Mouse (Mus musculus): ENCODE data around the gene Toporsl. TPM values are rescaled to one million over a fixed set of nuclear protein-coding genes. Genes with fewer than 3 reads are reported as not detected.

The Toporsl gene
- total RNA-seq (2014; rRNA removed), result not detected in 2 replicates
- polyA plus RNA-seq (2015; fragmentation: Nextera tagmentation; extraction: Ambion mirVana), result not detected in 2 replicates

DNA sequence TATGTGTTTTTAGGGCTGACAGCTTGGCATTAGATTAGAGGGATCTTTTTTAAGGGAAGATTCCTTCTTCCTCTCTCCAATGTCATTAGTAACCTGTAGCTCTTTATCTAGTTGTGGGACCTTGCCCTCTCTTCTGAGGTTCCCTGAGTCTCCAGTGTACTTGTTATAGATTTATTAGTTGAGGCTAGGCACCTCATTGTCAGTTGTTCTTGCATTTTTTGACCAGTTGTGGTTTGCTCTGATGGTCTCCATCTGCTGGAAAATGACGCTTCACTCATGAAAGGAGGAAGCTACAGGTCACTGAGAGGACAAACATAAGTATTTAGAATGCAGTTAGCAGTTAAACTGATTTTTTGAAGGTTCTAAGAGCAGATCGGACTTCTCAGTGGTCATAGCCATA, at the start of gene Toporsl:
Gene Toporsl (plus strand): TSS at position 348 of the 400 bp plus-strand sequence.
- Histone ChIP-seq H3K4me2 (ENCODE audit: low read depth, low read length) (no peak within 1 kb of the TSS), H3K27ac (no peak within 1 kb of the TSS), H3K4me3 (ENCODE audit: low read length) (no peak within 1 kb of the TSS), H3K4me1 (ENCODE audit: insufficient read depth, low read length) (no peaks in the 10 kb centered on the region; the same call in 1 of the 2 replicates), H3K9ac (replicated peaks; ENCODE audit: low read length) (no peak within 1 kb of the TSS), H3K27me3 (ENCODE audit: insufficient read depth, low read length) (no peaks in the 10 kb centered on the region), H3K9me3 (ENCODE audit: low read length) (no peaks in the 10 kb centered on the region), H3K36me3 (ENCODE audit: insufficient read depth, low read length) (no peaks in the 10 kb centered on the region)
- WGBS, result 84% methylated on average over 2 of the region's 2 CpGs
- ATAC-seq (no peak), DNase-seq (ENCODE audit: low spot score) (no peak)
- TF ChIP-seq CTCF (IDR thresholded peaks at IDR 0.05; ENCODE audit: low read depth), result no peak

DNA sequence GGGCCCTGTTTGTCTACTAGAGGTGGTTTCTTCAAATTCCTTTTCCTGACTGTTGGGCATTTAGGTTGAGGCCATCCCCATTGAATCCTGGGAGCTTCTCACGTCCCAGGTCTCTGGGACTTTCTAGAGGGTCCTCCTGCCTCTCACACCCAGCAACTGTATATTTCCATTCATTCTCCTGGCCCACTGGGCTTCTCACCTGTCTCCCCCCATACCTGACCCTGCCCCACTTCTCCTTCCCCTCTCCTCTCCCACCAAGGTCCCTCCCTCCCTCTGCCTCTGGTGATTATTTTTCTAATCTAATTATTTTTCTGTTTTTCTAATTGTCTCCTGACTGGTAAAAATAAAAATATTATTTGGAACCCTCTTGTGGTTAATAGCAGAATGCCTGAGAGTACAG, 38.4 kb upstream of the Toporsl start:
- no peak overlapping the region for H3K4me3 ChIP-seq (ENCODE audit: low read length)
- WGBS, result 74% methylated on average over 1 of the region's 1 CpGs
- H3K4me1 ChIP-seq (ENCODE audit: insufficient read depth, low read length), result no peaks in the 10 kb centered on the region
- H3K36me3 ChIP-seq (ENCODE audit: insufficient read depth, low read length), result no peaks in the 10 kb centered on the region
- no peaks in the 10 kb centered on the region for H3K9me3 ChIP-seq (ENCODE audit: low read length)
- H3K4me2 ChIP-seq (ENCODE audit: low read depth, low read length), result no peak overlapping the region
- DNase-seq (ENCODE audit: low spot score) (no peak), ATAC-seq (no peak)
- no peak overlapping the region for H3K9ac ChIP-seq (replicated peaks; ENCODE audit: low read length)
- H3K27me3 ChIP-seq (ENCODE audit: insufficient read depth, low read length), result no peaks in the 10 kb centered on the region
- TF ChIP-seq CTCF (IDR thresholded peaks at IDR 0.05; ENCODE audit: low read depth), result no peak
- H3K27ac ChIP-seq, result no peak overlapping the region

DNA sequence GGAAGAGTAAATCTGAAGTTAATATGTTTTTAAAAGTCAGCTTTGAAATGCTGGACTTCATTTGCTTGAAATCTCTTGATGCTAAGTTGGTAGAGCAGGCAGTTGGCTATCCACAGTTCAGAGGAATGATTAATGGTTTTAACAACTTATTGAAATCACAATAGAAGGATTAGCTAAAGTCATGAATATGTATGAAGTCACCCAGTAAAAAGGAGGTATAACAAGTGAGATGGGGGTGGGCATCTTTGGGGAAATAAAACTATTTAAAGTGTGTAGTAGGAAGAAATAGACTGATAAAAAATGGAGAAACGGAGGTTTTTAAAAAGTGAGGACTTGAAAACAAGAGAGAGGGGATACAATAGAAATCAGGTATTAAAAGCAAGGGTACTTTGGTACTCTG, 38.0 kb upstream of the Toporsl start:
- no peak overlapping the region for H3K9ac ChIP-seq (replicated peaks; ENCODE audit: low read length)
- no peaks in the 10 kb centered on the region for H3K27me3 ChIP-seq (ENCODE audit: insufficient read depth, low read length)
- TF ChIP-seq CTCF (IDR thresholded peaks at IDR 0.05; ENCODE audit: low read depth), result no peak
- ATAC-seq (no peak), DNase-seq (ENCODE audit: low spot score) (no peak)
- H3K36me3 ChIP-seq (ENCODE audit: insufficient read depth, low read length), result no peaks in the 10 kb centered on the region
- no peak overlapping the region for H3K4me3 ChIP-seq (ENCODE audit: low read length)
- no peak overlapping the region for H3K27ac ChIP-seq
- H3K4me1 ChIP-seq (ENCODE audit: insufficient read depth, low read length), result no peaks in the 10 kb centered on the region
- no peak overlapping the region for H3K4me2 ChIP-seq (ENCODE audit: low read depth, low read length)
- no peaks in the 10 kb centered on the region for H3K9me3 ChIP-seq (ENCODE audit: low read length)
- 36% methylated on average over 1 of the region's 1 CpGs for WGBS

DNA sequence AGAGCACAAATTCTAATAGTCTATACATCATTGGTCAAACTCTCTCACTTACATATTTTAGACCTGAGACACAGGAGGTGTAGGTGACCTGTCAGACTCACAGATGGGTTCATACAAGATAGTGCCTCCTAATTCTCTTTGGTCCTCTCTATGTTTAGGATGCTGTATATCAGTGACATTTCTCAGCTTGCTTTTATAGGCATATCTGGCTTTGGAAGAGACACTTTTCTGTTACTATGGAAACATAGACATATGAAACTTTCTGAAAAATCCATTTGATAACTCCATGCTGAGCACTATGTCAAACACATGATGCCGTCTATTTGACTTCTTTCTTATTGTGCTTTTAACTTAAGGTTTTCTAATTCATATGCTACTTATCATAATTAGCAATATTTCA, 32.2 kb upstream of the Toporsl start:
- H3K27ac ChIP-seq, result no peak overlapping the region
- ATAC-seq (no peak), DNase-seq (ENCODE audit: low spot score) (no peak)
- H3K9ac ChIP-seq (replicated peaks; ENCODE audit: low read length), result no peak overlapping the region
- H3K4me1 ChIP-seq (ENCODE audit: insufficient read depth, low read length), result no peaks in the 10 kb centered on the region
- 83% methylated on average over 1 of the region's 1 CpGs for WGBS
- TF ChIP-seq CTCF (IDR thresholded peaks at IDR 0.05; ENCODE audit: low read depth), result no peak
- no peak overlapping the region for H3K4me3 ChIP-seq (ENCODE audit: low read length)
- H3K4me2 ChIP-seq (ENCODE audit: low read depth, low read length), result no peak overlapping the region
- H3K36me3 ChIP-seq (ENCODE audit: insufficient read depth, low read length), result no peaks in the 10 kb centered on the region
- no peaks in the 10 kb centered on the region for H3K27me3 ChIP-seq (ENCODE audit: insufficient read depth, low read length)
- H3K9me3 ChIP-seq (ENCODE audit: low read length), result no peaks in the 10 kb centered on the region

DNA sequence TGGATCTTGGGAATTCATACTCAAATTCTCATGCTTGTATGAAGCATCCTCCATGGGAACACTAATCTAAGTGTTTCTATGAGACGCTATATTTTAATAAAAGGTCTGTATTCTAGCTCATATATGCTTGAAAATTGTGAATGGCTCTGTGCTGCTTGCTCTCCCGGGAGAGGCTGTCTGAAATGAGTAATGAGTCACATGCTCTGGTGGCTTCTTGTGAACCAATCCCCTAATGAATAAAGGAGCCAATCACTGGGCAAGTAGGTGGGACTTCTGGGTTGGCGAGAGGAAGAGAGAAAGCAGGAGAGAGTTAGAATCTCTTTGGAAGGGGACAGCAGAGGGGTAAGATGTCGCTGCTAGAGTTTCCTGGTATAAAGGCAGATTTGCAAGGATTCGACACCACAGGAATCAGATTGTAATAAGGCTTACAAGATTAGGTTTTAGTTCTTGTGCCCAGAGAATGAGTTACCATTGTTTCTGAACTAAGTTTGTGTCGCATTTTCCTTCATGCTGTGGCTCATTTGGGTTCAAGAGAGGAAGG, 9.8 kb upstream of the Toporsl start:
- H3K27ac ChIP-seq, result no peak overlapping the region
- no peaks in the 10 kb centered on the region for H3K4me1 ChIP-seq (ENCODE audit: insufficient read depth, low read length)
- TF ChIP-seq CTCF (IDR thresholded peaks at IDR 0.05; ENCODE audit: low read depth), result no peak
- no peak for DNase-seq (ENCODE audit: low spot score)
- no peaks in the 10 kb centered on the region for H3K27me3 ChIP-seq (ENCODE audit: insufficient read depth, low read length)
- no peaks in the 10 kb centered on the region for H3K9me3 ChIP-seq (ENCODE audit: low read length)
- no peak for ATAC-seq
- H3K36me3 ChIP-seq (ENCODE audit: insufficient read depth, low read length), result no peaks in the 10 kb centered on the region
- no peak overlapping the region for H3K9ac ChIP-seq (replicated peaks; ENCODE audit: low read length)
- H3K4me2 ChIP-seq (ENCODE audit: low read depth, low read length), result no peak overlapping the region
- no peak overlapping the region for H3K4me3 ChIP-seq (ENCODE audit: low read length)
- 76% methylated on average over 6 of the region's 6 CpGs for WGBS

DNA sequence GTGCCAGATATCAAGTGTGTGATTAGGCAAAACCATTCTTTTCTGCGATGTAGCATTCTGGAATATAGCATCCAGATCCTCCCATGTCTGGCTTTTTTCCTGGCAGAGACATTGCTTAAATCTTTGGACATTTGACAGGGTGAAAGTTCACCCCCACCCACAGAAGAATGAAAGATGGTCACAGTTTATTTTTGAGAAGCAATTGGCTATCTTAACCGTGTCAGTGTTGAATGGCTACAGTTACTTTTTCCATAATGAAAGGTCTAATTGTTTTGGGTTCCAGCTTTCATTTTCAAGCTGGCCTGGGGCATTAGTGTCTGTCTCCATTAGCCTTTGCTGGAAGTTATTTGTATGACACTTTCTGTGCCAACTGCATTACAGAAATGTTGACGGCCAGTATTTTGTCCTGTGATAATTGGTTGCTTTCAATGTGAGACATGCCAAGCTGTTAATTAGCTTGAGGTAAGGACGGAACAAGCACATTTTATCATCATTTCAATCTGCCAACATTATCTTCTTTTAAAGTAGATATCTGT, 2.2 kb upstream of the Toporsl start:
- WGBS, result 37% methylated on average over 4 of the region's 4 CpGs
- H3K9me3 ChIP-seq (ENCODE audit: low read length), result no peaks in the 10 kb centered on the region
- no peaks in the 10 kb centered on the region for H3K36me3 ChIP-seq (ENCODE audit: insufficient read depth, low read length)
- no peak for TF ChIP-seq CTCF (IDR thresholded peaks at IDR 0.05; ENCODE audit: low read depth)
- ATAC-seq, result peak; percentile 49
- DNase-seq (ENCODE audit: low spot score), result peak; percentile 47
- no peak overlapping the region for H3K27ac ChIP-seq
- no peak overlapping the region for H3K4me3 ChIP-seq (ENCODE audit: low read length)
- H3K4me2 ChIP-seq (ENCODE audit: low read depth, low read length), result no peak overlapping the region
- no peak overlapping the region for H3K9ac ChIP-seq (replicated peaks; ENCODE audit: low read length)
- H3K4me1 ChIP-seq (ENCODE audit: insufficient read depth, low read length), result no peaks in the 10 kb centered on the region; the same call in 1 of the 2 replicates
- H3K27me3 ChIP-seq (ENCODE audit: insufficient read depth, low read length), result no peaks in the 10 kb centered on the region

DNA sequence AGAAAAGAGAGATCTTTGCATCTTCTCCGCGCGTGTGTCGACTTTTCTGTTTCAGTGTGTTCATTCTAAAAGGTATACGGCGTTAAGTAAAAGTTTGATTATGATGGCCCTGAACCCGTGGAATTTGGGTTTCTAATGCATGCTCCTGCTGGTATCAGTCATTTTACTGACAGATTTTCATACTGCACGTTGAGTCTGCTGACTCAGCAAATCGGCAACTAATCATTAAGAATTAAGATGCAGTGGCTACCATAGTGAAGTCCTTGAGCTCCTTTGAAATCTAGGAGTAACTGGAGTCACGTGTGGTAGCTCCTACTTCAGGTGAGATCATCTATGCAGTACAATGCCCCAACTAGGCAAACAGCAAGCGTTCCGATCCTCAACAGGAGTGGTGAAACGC, 1.4 kb upstream of the Toporsl start:
- no peak for TF ChIP-seq CTCF (IDR thresholded peaks at IDR 0.05; ENCODE audit: low read depth)
- H3K9me3 ChIP-seq (ENCODE audit: low read length), result no peaks in the 10 kb centered on the region
- no peak for DNase-seq (ENCODE audit: low spot score)
- H3K27ac ChIP-seq, result no peak overlapping the region
- no peaks in the 10 kb centered on the region for H3K27me3 ChIP-seq (ENCODE audit: insufficient read depth, low read length)
- H3K4me1 ChIP-seq (ENCODE audit: insufficient read depth, low read length), result no peaks in the 10 kb centered on the region; the same call in 1 of the 2 replicates
- no peak overlapping the region for H3K4me3 ChIP-seq (ENCODE audit: low read length)
- no peak overlapping the region for H3K9ac ChIP-seq (replicated peaks; ENCODE audit: low read length)
- 90% methylated on average over 13 of the region's 13 CpGs for WGBS
- ATAC-seq, result no peak
- no peak overlapping the region for H3K4me2 ChIP-seq (ENCODE audit: low read depth, low read length)
- H3K36me3 ChIP-seq (ENCODE audit: insufficient read depth, low read length), result no peaks in the 10 kb centered on the region

Data from hindbrain, postnatal 0 days (tissue).